Mouse (Mus musculus) monocyte, adult 5-6 weeks (primary cell): Measurements from ENCODE around the gene Vmn1r234. TPM values are rescaled to one million over a fixed set of nuclear protein-coding genes. Genes with fewer than 3 reads are reported as not detected.
A peak's percentile ranks its signal among the peaks of the same experiment; 100 is the strongest.
"Not testable (repeated sequence)": the region's sequence is repeated elsewhere in the genome, so short reads cannot be mapped to it uniquely, and the experiment has no call there.

Source experiments
- ATAC-seq: fragments of 153-309, 156-312 bp; replicated peaks from 2 replicates; pipeline ENCODE4 v1.8.0; 2017; ENCODE audit warnings: mild to moderate bottlenecking; ENCODE audit not compliant: low TSS enrichment, insufficient number of reproducible peaks, severe bottlenecking, poor library complexity, low FRiP score
- total RNA-seq: library from RNA; stranded (forward); fragments of 200-1000, 200-491, 200-594 nt; gene quantifications from 3 replicates; pipeline ENCODE4 v1.2.3, GENCODE M21; 2017

Vmn1r234 gene
- total RNA-seq = 0.10 TPM in 1 of 3 replicates, not detected in the others

DNA sequence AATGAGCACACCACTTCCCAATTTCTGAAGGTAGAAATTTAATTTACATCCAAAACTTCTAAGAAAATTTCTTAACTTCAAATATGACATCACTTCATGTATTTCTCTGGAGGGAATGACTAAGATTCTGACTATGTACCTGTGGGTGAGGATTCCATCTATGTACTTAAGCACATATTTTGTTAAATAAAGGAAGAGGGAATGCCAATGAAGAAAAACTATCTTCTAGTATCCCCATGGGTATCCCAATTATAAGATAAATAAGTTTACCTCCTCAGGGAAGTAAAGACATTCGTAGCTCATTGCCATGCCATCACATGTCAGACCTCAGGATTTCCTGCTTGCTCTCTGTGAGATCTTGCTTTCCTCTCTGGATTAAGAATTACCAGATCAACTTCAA, at the start of gene Vmn1r234:
Vmn1r234 (plus strand) TSS at position 301 of the 400 bp plus-strand sequence.
- ATAC-seq = no peak

DNA sequence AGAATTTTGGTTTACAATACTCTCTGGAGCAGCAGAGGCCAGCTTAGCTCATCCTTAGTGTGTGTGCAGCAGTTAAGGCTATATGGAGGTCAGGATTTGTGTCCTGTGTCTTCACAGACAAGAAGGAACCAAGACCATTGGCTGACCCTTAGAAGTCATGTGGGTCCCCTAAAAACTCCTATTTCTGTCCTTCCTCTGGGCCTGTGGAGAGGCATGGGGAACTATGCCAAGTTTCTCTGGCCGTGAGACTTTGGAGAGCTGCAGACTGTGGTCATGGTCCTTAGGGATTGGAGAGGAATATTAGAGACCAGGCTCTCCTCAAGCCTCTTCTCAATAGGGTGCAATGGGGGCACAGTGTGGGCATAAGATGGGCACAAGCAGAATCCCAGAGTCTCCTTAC, 14.8 kb upstream of the Vmn1r234 start:
- ATAC-seq = not testable (repeated sequence)

DNA sequence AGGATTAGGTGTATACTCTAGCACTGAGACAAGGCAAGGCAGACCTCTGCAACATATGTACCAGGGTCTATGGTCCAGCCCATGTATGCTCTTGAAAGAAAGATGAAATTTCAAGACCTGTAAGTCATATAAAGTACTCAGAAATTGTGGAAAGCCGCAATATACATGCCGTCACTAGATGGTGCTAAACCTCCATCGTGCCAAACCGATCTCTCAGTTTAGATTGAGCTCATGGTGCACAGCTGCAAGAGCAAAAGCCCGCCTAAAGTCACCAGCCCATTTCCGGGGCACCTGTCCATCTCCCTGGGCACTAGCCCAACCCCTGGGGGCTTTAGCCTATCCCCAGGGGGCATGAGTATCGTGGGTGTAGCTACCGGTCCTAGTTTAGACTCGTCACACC, 5.8 kb downstream of the Vmn1r234 start:
- ATAC-seq = 0 out of 2 replicates have a peak, but pooled peaks have one; percentile 31

DNA sequence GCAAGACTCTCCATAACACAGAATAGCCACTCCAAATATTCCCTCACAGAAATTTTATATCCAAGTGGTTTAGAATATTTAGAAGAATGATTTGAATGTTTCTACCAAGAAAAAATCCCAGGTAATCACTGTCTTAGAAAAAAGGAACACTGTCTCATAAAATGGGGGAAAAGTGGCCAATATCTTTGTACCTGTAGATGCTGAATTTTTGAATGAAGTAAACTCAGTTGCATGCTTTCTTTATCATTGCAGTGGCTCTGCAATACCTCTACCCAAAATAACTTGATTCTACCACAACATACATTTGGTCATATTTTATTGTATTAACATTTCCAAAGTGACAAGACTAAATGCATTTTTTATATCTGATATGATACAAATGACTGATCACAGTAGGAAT, 30.2 kb downstream of the Vmn1r234 start, which contains the start of gene Vmn1r235:
Vmn1r235 (plus strand) TSS at position 301 of the 400 bp plus-strand sequence.
- no peak for ATAC-seq

DNA sequence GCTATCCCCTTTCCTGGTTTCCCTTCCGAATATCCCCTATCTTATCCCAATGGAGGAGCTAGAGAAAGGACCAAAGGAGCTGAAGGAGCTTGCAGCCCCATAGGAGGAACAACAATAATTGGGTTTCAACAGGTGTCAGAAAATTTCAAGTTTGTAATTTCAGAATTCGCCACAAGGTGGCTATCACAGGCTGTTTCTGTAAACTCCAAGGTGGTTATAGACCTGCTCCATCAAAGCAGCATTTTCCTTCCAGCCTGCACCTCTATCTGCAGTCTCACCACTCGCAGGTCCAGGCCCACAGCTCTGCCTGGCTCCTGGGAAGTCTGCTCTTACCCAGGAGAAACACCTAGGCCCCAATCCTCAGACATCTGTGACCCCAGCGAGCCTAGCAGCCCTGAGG, 46.2 kb downstream of the Vmn1r234 start:
- ATAC-seq = 0 out of 2 replicates have a peak, but pooled peaks have one; percentile 31

DNA sequence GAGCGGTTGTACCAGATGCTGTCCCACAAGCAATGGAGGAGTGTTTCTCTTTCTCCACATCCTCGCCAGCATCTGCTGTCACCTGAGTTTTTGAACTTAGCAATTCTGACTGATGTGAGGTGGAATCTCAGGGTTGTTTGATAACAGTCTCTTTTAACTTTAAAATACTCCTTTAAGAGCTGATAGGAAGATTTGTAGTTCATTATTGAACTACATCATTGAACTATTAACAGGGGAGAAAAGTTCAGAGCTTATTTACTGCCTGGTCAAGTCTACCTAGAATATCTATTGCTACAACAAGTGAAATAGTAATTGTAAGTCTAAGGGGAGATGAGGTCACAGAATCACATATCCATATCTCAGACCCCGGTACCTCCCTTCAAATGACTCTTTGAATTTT, 56.8 kb downstream of the Vmn1r234 start, which contains the start of gene Vmn1r236:
Vmn1r236 (plus strand) TSS at position 301 of the 400 bp plus-strand sequence.
- ATAC-seq = no peak

DNA sequence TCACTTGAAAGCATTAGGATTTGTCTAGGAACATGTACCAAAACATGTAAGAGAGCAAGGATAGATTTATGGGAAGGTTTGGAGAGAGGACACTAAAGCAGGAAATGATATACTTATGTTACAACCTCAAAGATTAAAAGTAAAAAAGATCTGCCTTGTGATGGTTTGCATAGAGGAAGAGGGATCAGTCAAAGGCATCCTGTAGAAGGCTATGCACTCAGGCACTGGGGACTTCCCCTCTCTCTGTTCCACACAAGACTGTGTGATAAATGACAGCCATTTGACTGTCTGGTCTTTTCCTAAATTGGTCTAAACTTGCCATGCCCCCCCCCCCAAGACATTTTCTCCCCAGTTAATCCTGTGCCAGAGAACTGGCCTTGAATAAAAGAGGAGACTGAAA, 58.5 kb downstream of the Vmn1r234 start:
- no peak for ATAC-seq

Other genes with a start within 250 kb of the Vmn1r234 start
- not detected in 3 replicates for gene Vmn1r233, start 229.6 kb upstream of the Vmn1r234 start, total RNA-seq
- gene Zfp160, start 217.2 kb upstream of the Vmn1r234 start, total RNA-seq = 14.8 to 28.5 TPM (median 21.0 TPM) in 3 replicates
- gene Vmn1r235, start 30.3 kb downstream of the Vmn1r234 start, total RNA-seq = not detected in 3 replicates
- gene Vmn1r236, start 56.9 kb downstream of the Vmn1r234 start, total RNA-seq = not detected in 3 replicates
- not detected in 3 replicates for gene Vmn1r237, start 85.8 kb downstream of the Vmn1r234 start, total RNA-seq
- 11.9 to 29.1 TPM (median 15.5 TPM) in 3 replicates for gene Zfp677, start 157.7 kb downstream of the Vmn1r234 start, total RNA-seq
- gene Zfp54, start 197.1 kb downstream of the Vmn1r234 start, total RNA-seq = 3.5 to 11.0 TPM (median 10.3 TPM) in 3 replicates
- gene Zfp51, start 224.3 kb downstream of the Vmn1r234 start, total RNA-seq = 26.6 to 33.0 TPM (median 27.2 TPM) in 3 replicates